Mouse (Mus musculus) left cerebral cortex, postnatal 14 days (tissue): ENCODE results near the gene Pfas. TPM values are rescaled to one million over a fixed set of nuclear protein-coding genes. Genes with fewer than 3 reads are reported as not detected.
"Not testable (repeated sequence)": the region's sequence is repeated elsewhere in the genome, so short reads cannot be mapped to it uniquely, and the experiment has no call there.

Experiments
- DNase-seq, 2 experiments: peaks; one replicate each; pipeline ENCODE4 v3.0.0; 2021 to 2022; ENCODE audit warnings: low spot score in 2 of 2, mixed read lengths in 1 of 2
- intact Hi-C: fragments of 180-260 bp; cut with DNase I; formaldehyde crosslinking; loops from one replicate; pipeline ENCODE4 v1.15.1; 2025
- total RNA-seq, 2 experiments: library from RNA; stranded (reverse); gene quantifications; 2 replicates each; pipeline ENCODE4 v1.2.3; 2021

Gene Pfas
- total RNA-seq, 2 experiments from 2014 or later, result 19.6 to 23.5 TPM

DNA sequence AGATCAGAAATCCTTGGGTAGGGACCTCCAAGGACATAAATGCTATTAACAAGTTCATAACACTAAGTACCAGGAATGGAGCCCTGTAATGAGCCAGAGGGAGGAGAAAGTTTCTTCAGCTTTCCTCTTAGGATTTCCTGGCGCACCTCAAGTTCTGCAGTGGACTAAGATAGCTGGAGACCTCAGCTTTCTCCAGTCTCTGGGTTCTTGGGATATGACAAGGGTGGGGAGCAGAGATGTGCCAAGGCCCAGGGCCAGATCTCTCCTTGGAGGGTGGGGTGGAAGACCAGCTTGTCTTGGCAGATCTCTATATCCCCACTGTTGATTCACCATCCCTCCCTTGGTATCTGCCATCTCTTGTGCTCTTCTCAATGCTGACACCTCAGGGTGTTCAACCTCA is 32.7 kb downstream of the Pfas start:
- no peak for DNase-seq
- intact Hi-C loops, result no loop called here

DNA sequence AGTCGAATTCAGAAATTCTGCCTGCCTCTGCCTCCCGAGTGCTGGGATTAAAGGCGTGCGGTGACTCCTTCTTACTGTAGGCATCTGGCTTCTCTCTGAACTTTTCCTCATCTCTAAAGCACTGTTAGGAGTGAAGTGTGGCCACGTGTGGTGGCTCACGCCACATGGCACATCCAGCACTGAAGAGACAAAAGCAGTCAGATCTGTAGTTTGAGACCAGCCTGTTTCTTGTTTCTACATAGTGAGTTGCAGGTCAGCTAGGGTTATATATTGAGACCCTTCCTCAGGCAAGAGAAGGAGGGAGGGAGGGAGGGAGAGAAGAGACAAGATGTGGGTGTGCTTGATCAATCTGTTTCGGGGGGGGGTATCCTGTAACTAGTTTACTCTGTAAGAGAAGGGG is 33.2 kb downstream of the Pfas start, which contains the start of gene Rangrf:
Gene Rangrf, minus strand, starts transcription at position 101 of the 400 bp plus-strand sequence.
- intact Hi-C loops, result no loop called here

DNA sequence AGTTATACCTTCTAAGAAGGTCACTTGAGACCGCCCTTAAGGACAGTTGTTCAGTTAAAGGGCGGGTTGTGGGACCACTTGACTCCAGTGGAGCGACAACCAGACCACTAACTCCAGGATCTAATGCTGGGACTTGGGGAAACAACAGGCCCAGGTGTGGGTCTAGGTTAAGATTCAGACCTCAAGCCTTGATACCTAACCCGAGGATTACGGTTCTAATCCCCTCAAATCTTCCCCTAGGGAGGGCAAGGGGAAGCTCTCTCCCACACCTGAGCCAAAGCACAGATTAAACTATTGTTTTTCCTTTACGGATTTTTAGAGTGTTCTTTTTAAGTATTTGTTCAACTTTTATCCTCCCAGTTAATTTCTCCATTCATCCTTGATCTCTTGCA is 34.2 kb downstream of the Pfas start:
- intact Hi-C loops, result no loop called here
- DNase-seq, result no peak

More for the DNA sequence above, 33.2 kb downstream of the Pfas start, which contains the start of gene Rangrf:
- DNase-seq, result no peak

DNA sequence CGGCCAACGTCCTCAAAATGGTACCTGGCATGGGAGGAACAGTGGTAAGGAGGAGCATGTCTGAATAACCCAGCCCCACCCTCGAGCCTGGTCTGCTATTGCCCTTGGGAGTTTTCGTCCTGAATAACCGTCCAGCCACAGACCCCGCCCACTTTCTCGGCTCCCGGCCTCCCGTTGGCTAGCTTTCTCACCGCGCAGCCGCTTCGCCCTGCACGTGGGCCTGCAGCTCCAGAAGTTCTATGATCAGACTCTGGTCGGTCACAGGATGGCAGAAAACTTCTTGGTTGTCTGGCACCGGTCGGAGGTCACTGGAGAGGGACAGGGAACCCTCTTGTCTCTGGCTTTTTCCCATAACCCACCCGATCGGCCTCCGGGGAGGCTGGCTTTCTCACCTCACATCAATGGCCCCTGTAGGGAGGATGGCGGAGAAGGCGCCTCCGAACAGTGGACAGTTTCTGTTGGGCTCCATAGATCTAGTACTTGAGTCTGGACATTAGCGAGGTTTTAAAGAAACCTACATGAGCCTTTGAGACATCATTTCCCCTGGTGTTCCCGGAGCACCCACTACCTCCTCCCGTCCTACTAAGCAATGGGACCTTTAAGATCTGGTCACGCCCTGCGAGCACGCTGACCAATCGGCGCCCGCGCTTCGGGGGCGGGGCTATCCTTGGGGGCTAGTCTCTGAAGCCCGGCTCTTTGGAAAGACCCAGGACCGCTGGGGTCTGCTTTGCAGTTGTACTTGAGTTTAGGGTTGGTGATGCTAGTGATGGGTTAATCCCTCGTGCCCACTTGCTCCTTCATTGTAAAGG is 34.8 kb downstream of the Pfas start:
- intact Hi-C loops, result not testable (repeated sequence)
- peak; percentile 68 to 75 for DNase-seq

DNA sequence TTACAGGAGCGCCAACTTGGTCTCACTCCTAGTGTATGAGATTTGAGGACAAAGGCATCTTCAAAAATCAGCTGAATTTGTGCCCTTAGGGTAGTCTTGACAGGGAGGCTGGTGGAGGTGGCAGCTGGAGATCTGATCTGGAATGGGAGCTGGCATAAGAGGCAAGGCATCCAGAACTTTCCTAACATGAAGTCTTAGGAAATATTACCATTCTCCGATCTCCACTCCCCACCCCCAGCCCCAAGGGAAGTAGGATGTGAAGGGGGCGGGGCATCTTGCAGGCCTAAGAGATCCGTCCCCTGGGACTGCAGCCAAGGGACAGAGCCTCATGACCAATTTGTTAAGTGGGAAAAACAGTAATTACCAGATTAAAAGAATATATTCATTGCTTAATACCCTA is 38.0 kb downstream of the Pfas start:
- intact Hi-C loops, result no loop called here
- no peak for DNase-seq

DNA sequence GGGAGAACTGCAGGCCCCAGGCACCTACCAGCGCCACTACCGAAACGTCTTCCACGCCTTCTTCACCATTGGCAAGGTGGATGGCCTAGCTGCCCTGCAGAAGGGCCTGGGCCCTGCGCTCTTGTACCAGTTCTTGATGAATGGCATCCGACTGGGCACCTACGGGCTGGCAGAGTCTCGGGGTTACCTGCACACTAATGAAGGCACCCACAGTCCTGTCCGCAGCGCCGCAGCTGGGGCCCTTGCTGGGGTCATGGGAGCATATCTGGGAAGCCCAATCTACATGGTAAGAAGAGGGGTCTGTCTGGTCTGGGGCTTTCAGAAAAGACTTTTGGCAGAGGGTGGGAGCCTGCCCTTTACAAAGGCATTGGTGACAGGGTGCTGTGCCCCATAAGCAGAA is 39.5 kb downstream of the Pfas start:
- no peak for DNase-seq

DNA sequence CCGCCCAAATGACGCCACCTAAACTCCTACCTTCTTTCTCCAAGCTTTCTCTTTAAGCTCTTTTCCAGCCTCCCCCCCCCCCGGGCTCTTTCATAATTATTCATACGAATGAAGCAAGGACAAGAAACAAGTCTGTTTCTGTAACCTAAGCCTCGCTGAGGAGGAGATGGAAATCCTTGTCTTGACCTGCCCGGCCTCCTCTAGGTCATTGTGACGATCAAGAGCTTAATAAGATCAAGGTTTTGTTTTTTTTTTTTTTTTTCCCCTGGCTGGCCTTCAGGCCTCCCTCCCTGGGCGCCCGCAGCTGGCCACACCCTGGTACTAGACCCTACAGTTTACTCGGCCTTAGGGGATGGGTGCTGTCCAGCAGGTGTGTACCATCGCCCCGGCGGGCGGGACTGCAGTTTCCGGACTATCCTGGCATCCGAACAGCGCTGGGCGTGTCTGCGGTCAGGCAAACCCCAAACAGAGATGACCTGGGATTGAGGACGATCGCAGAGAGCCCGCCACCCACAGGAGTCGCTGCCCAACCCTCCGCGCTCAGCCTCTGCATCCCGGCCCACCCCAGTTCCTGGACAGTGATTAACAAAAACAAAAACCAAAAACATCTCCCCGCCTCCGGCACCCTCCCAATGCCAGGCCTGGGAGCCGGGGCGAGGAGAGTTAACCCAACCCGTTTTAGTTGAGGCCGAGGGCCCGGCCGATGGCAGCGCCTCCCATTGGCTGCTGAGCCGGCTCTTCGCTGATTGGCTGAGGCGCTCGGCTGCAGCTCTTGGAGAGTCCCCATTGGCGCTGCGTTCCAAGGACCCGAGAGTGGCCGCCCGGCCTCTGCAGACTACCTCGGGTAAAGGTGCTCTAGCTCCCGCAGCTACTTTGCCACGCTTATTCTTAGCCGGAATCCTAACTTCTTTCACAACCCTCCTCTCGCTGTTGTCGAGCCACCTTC is 40.6 kb downstream of the Pfas start, which contains the start of gene Slc25a35:
Gene Slc25a35, plus strand, starts transcription at position 795 of the 946 bp plus-strand sequence.
- DNase-seq, result peak; percentile 91 to 92
- intact Hi-C loops, result loop anchor here (5.0 kb wide), 1 partner anchor 65 kb away; the partner anchor contains the start of gene Rpl26

More for the DNA sequence above, 39.5 kb downstream of the Pfas start:
- intact Hi-C loops, result loop anchor here (5.0 kb wide), 1 partner anchor 66 kb away; the partner anchor contains the start of gene Rpl26

DNA sequence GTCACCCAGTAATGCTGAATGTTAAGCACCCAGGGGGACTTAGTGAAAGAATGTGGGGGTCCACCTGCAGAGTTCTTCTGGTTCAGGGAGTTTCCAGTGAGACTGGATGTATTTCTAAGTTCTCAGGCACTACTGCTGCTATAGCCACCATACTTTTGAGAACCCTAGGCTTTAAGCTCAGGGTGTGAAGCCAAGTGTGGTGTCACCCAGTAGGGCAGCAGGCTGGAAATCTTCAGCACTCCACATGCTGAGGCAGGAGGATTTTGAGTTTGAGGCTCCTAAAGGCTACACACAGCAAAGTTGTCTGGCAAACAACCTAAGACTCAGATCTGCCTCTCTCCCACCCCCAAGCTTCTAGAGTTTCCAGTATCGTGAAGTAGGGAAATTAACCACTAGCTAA is 41.7 kb downstream of the Pfas start:
- DNase-seq, result no peak
- intact Hi-C loops, result loop anchor here (5.0 kb wide), 1 partner anchor 64 kb away; the partner anchor contains the start of gene Rpl26

DNA sequence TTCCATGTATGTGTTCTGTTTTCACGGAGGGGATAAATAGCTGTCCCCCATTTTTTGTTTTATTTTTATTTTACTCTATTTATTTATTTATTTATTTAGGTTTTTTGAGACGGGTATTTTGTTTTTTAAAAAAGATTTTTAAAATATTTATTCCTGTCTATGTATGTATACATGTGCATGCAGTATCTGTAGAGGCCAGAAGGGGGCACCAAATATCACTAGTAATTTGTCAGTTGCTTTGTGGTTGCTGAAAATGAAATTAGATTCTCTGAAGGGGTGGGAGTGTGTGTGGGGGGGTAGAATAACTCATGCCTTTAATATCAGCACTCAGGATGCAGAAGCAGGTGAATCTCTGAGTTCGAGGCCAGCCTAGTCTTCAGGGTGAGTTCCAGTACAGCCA is 42.4 kb downstream of the Pfas start:
- DNase-seq, result peak; percentile 67 to 70
- intact Hi-C loops, result loop anchor here (5.0 kb wide), 1 partner anchor 64 kb away; the partner anchor contains the start of gene Rpl26

DNA sequence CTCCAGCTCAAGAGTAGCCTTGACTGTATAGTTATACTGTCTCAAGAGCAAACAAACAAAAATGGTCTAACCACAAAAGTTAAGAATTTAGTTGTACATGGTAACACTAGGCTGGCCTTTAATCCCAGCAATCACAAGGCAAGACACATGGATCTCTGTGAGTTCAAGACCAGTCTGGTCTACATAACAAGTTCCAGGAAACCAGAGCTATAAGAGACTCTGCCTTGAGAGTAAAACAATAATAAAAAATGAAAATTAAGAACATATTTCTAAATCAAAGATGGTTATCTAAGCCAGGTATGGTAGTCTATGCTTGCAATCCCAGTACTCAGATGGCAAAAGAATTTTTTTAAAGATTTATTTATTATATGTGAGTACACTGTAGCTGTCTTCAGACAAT is 43.2 kb downstream of the Pfas start:
- DNase-seq, result no peak
- intact Hi-C loops, result loop anchor here (5.0 kb wide), 1 partner anchor 63 kb away; the partner anchor contains the start of gene Rpl26

DNA sequence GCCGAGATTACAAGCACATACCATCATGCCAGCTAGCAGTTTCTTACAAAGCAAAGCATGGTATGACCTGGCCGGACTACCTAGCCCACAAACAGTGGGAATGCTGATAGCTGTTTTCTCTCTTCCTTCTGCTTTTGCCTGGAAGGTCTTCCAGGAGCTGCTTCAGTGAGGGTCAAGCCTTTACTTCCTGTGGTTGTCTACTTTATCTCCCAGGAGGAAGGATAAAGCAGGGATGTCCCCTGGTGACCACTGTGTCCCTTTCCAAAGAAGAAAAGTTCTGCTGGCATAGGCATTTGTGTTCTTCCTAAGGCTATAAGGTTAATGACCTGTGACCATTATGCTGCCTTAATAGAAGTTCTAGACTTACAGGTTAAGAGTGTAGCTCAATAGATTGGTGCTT is 44.9 kb downstream of the Pfas start:
- no peak for DNase-seq
- intact Hi-C loops, result no loop called here

DNA sequence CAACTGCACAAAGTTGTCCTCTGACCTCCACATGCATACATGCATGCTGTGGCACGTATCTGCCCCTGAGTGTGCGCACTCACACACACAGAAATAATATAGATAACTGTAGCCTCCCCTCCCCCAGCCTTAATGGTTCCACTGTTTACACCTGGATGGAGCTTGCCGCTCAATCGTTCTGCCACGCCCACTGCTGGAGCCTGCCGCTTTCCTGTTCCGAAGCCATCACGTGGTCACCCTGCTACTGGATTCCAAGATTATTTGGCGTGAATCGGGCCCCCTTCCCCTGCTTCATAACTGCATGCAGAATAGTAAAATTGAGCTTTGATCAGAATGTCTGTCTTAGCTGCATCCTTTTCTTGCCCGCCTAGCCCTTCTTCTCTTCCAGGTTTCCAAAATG is 46.1 kb downstream of the Pfas start:
- intact Hi-C loops, DNase-seq: not testable (repeated sequence)

DNA sequence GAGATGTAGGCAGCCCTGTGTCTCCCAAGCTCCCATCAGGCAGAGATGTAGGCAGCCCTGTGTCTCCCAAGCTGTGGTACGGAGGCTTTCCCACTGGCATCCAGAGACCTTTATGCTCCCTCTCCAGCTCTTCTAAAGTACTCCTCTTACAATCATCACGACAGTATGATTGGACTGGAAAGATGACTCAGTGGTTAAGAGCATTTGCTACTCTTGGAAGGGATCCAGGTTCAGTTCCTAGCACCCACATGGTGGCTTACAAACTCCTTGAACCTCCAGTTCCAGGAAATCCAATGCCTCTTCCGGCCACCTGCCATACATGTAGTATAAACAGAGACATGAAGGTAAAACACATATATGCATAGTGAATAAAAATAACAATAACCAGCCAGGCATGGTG is 46.7 kb downstream of the Pfas start:
- no peak for DNase-seq
- intact Hi-C loops, result no loop called here

DNA sequence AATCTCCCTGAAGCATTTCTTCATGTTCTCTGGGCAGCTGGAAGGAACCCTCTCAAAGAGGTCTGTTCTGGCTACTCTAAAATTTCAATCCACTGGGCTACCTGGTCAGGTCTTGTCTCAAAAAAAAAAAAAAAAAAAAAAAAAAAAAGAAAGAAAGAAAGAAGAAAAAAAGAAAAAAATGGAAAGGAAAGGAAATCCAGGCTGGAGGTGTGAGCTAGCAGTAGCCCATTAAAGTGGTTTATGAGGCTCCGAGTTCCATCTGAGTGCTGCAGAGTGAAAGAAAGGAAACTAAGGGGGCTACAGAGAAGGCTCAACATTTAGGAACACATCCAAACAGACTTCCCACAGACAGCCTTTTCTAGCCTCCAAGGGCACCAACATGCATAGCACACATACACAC is 50.3 kb downstream of the Pfas start:
- no peak for DNase-seq
- intact Hi-C loops, result no loop called here

DNA sequence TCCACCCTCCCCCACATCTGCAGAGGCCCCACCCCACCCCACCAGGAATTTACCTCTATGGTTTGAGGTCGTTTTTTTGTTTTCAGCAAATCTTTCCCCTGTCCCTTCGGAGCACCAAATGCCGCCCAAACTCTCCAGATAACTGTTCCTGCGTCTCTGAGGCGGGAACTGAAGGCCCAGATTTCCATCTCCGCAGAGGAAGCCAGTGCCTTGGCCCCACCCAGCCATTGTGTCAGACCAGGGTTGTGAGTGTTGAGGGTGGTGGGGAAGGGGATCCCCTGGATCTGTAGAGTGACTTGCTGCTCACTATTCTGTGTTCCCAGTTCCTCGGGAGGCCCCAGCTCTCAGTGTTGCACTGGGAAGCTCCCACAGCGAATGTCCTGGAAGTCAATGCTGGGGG is 51.0 kb downstream of the Pfas start, which contains the start of gene Arhgef15:
Gene Arhgef15, minus strand, starts transcription at position 173 of the 400 bp plus-strand sequence.
- intact Hi-C loops, result no loop called here
- no peak for DNase-seq

DNA sequence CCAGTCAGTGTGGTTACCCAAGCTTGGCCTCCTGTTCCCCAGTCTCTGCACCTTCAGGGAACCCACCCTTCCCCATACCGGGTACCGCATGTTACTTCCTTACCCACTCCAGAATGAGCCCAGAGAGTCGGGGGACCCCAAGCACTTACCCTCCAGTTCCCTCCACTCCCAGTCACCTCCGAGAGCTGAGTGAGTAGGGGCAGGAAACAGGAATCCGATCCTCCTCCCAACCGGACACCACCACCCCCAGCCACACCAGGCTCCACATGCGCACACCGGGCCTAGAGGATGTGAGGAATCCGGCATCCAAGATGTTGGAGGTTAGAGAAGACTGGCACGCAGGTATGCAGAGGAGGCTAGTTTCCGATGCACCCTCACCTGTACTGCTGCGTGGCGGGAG is 51.6 kb downstream of the Pfas start:
- intact Hi-C loops, result no loop called here
- no peak for DNase-seq

DNA sequence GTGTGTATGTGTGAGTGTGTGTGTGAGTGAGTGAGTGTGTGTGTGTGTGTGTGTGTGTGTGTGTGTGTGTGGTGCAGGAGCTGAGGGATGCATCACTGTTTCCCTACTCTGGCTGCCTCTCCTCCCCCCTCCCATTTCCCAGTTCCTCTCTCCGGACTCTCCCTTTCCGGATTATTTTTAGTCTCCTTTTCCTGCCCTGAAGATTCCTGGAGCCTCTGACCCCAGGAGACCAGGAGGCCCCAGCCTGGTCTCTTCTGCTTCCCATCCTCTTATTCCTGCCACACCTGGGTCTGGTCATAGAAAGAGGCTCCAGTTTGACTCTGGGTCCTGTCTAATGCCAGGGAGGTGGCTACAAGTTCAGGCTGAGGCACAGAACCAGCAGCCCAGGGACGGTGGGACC is 52.2 kb downstream of the Pfas start:
- DNase-seq, result no peak
- intact Hi-C loops, result no loop called here

DNA sequence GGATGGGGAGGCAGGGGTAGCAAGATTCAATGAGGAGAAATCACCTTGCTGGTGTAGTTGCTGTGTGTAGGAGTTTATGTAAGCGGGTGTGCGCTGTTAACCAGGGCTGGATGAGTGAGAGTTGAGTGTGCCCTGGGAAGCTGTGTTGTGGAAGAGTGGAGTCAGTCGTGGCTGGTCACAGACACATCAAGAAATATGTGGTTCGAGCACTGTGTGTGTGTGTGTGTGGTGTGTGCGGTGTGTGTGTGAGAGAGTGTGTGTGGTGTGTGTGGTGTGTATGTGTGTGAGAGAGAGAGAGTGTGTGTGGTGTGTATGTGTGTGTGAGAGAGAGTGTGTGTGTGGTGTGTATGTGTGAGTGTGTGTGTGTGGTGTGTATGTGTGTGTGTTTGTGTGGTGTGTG is 52.8 kb downstream of the Pfas start:
- DNase-seq, result no peak
- intact Hi-C loops, result no loop called here

DNA sequence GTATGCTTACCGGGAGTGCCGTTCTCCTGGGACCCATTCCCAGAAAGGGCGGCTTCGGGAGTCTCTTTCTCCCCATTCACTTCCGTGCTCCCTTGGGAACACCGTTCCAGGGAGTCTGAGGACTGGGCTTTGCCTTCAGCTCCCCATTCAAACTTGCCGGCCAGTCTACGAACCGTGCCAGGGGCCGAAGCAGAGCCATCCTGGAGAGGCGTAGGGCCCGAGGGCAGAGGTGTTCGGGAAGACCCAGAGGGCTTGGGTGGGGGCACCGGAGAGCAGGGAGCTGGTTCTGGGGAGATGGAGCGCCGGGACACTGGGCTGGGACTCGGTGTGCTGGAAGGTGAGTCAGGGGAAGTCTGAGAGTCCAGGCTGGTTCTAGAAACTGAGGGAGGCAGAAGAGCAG is 53.9 kb downstream of the Pfas start:
- no peak for DNase-seq
- intact Hi-C loops, result no loop called here

DNA sequence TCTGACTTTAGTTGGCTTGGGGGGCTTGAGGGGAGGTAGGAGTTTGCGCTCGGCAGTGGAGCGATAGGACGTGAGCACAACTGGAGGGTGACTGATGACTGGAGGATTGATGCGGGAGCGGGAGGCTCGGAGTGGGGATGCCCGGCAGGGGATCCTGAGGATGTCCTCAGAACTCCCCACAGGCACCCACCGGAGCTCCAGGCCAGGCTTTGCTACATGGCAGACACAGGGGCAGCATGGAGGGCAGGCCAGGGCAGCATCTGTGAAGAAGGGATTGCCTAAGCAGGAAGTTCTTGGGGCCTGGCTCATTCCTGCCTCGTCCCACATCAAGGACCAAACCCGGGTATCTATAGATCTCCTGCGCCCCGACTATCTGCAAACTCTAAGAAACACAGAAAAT is 54.4 kb downstream of the Pfas start:
- intact Hi-C loops, result no loop called here
- DNase-seq, result no peak
